Mouse (Mus musculus): ENCODE measurements around the gene Apbb1. TPM values are rescaled to one million over a fixed set of nuclear protein-coding genes. Genes with fewer than 3 reads are reported as not detected.

Apbb1 gene
- total and polyA plus RNA-seq, 2 experiments from 2014 or later: 350 to 451 TPM

GRCm38 (mm10) chr7:105616561-105616960 lies 35.1 kb upstream of the Apbb1 start:
- H3K9me3 ChIP-seq (ENCODE audit: low read length): no peaks in the 10 kb centered on the region
- no peak overlapping the region for H3K9ac ChIP-seq
- peaks cover 98% of the 10 kb centered on the region for H3K36me3 ChIP-seq (ENCODE audit: insufficient read depth)
- no peak overlapping the region for H3K4me3 ChIP-seq (ENCODE audit: low read depth, low read length)
- no peaks in the 10 kb centered on the region for H3K27me3 ChIP-seq (ENCODE audit: insufficient read depth, low read length)
- no peak overlapping the region for H3K27ac ChIP-seq (ENCODE audit: low read depth, low read length)
- H3K4me1 ChIP-seq (ENCODE audit: insufficient read depth): no peaks in the 10 kb centered on the region
- no peak for TF ChIP-seq CTCF (IDR thresholded peaks at IDR 0.05; ENCODE audit: low read depth)
- DNase-seq: no peak
- no peak overlapping the region for H3K4me2 ChIP-seq (ENCODE audit: low read depth)
- 91% methylated on average over 6 of the region's 6 CpGs for WGBS
- ATAC-seq: no peak

GRCm38 (mm10) chr7:105615720-105616119 lies 34.3 kb upstream of the Apbb1 start:
- Histone ChIP-seq H3K4me1 (ENCODE audit: insufficient read depth) (no peaks in the 10 kb centered on the region), H3K27ac (ENCODE audit: low read depth, low read length) (no peak overlapping the region), H3K9ac (no peak overlapping the region), H3K27me3 (ENCODE audit: insufficient read depth, low read length) (no peaks in the 10 kb centered on the region), H3K4me2 (ENCODE audit: low read depth) (no peak overlapping the region), H3K9me3 (ENCODE audit: low read length) (no peaks in the 10 kb centered on the region), H3K36me3 (ENCODE audit: insufficient read depth) (peaks cover 98% of the 10 kb centered on the region), H3K4me3 (ENCODE audit: low read depth, low read length) (no peak overlapping the region)
- no peak for TF ChIP-seq CTCF (IDR thresholded peaks at IDR 0.05; ENCODE audit: low read depth)
- 82% methylated on average over 1 of the region's 1 CpGs for WGBS
- DNase-seq (no peak), ATAC-seq (no peak)

- H3K27ac ChIP-seq (ENCODE audit: low read depth, low read length): no peak overlapping the region
- ATAC-seq: no peak
- no peak overlapping the region for H3K4me3 ChIP-seq (ENCODE audit: low read depth, low read length)
- WGBS: 93% methylated on average over 1 of the region's 1 CpGs
- H3K36me3 ChIP-seq (ENCODE audit: insufficient read depth): peaks cover 97% of the 10 kb centered on the region
- no peak for DNase-seq
- no peak for TF ChIP-seq CTCF (IDR thresholded peaks at IDR 0.05; ENCODE audit: low read depth)
- no peaks in the 10 kb centered on the region for H3K9me3 ChIP-seq (ENCODE audit: low read length)
- H3K27me3 ChIP-seq (ENCODE audit: insufficient read depth, low read length): no peaks in the 10 kb centered on the region
- H3K4me1 ChIP-seq (ENCODE audit: insufficient read depth): no peaks in the 10 kb centered on the region
- no peak overlapping the region for H3K9ac ChIP-seq
- H3K4me2 ChIP-seq (ENCODE audit: low read depth): no peak overlapping the region
These were observed 32.9 kb upstream of the Apbb1 start for GRCm38 (mm10) chr7:105614400-105614799.

- no peak overlapping the region for H3K4me2 ChIP-seq (ENCODE audit: low read depth)
- no peaks in the 10 kb centered on the region for H3K27me3 ChIP-seq (ENCODE audit: insufficient read depth, low read length)
- no peak for TF ChIP-seq CTCF (IDR thresholded peaks at IDR 0.05; ENCODE audit: low read depth)
- H3K36me3 ChIP-seq (ENCODE audit: insufficient read depth): peaks cover 74% of the 10 kb centered on the region
- no peak for ATAC-seq
- no peak overlapping the region for H3K9ac ChIP-seq
- H3K4me3 ChIP-seq (ENCODE audit: low read depth, low read length): no peak overlapping the region
- H3K27ac ChIP-seq (ENCODE audit: low read depth, low read length): no peak overlapping the region
- H3K4me1 ChIP-seq (ENCODE audit: insufficient read depth): no peaks in the 10 kb centered on the region
- DNase-seq: no peak
- 82% methylated on average over 1 of the region's 1 CpGs for WGBS
- no peaks in the 10 kb centered on the region for H3K9me3 ChIP-seq (ENCODE audit: low read length)
These were observed 30.3 kb upstream of the Apbb1 start for GRCm38 (mm10) chr7:105611767-105612166.

GRCm38 (mm10) chr7:105608467-105608866 lies 27.0 kb upstream of the Apbb1 start:
- DNase-seq (no peak), ATAC-seq (no peak)
- TF ChIP-seq CTCF (IDR thresholded peaks at IDR 0.05; ENCODE audit: low read depth): no peak
- Histone ChIP-seq H3K36me3 (ENCODE audit: insufficient read depth) (peaks cover 43% of the 10 kb centered on the region), H3K9ac (no peak overlapping the region), H3K27me3 (ENCODE audit: insufficient read depth, low read length) (no peaks in the 10 kb centered on the region), H3K4me2 (ENCODE audit: low read depth) (no peak overlapping the region), H3K4me1 (ENCODE audit: insufficient read depth) (no peaks in the 10 kb centered on the region), H3K27ac (ENCODE audit: low read depth, low read length) (no peak overlapping the region), H3K4me3 (ENCODE audit: low read depth, low read length) (no peak overlapping the region), H3K9me3 (ENCODE audit: low read length) (no peaks in the 10 kb centered on the region)
- WGBS: 90% methylated on average over 3 of the region's 3 CpGs

GRCm38 (mm10) chr7:105602860-105603623 lies 21.6 kb upstream of the Apbb1 start:
- Histone ChIP-seq H3K9me3 (ENCODE audit: low read length) (no peaks in the 10 kb centered on the region), H3K4me3 (ENCODE audit: low read depth, low read length) (no peak overlapping the region), H3K9ac (no peak overlapping the region), H3K36me3 (ENCODE audit: insufficient read depth) (no peaks in the 10 kb centered on the region), H3K4me1 (ENCODE audit: insufficient read depth) (no peaks in the 10 kb centered on the region), H3K27me3 (ENCODE audit: insufficient read depth, low read length) (no peaks in the 10 kb centered on the region), H3K27ac (ENCODE audit: low read depth, low read length) (no peak overlapping the region), H3K4me2 (ENCODE audit: low read depth) (no peak overlapping the region)
- DNase-seq (peak; percentile 26), ATAC-seq (no peak; the same call in 1 of the 2 replicates)
- peak; percentile 71 for TF ChIP-seq CTCF (IDR thresholded peaks at IDR 0.05; ENCODE audit: low read depth)
- WGBS: 38% methylated on average over 9 of the region's 9 CpGs

GRCm38 (mm10) chr7:105590097-105590496 lies 8.6 kb upstream of the Apbb1 start:
- Histone ChIP-seq H3K9me3 (ENCODE audit: low read length) (no peaks in the 10 kb centered on the region), H3K36me3 (ENCODE audit: insufficient read depth) (no peaks in the 10 kb centered on the region), H3K27ac (ENCODE audit: low read depth, low read length) (no peak overlapping the region), H3K4me2 (ENCODE audit: low read depth) (no peak overlapping the region), H3K27me3 (ENCODE audit: insufficient read depth, low read length) (no peaks in the 10 kb centered on the region), H3K4me3 (ENCODE audit: low read depth, low read length) (no peak overlapping the region), H3K9ac (no peak overlapping the region), H3K4me1 (ENCODE audit: insufficient read depth) (no peaks in the 10 kb centered on the region)
- TF ChIP-seq CTCF (IDR thresholded peaks at IDR 0.05; ENCODE audit: low read depth): no peak
- ATAC-seq (no peak), DNase-seq (no peak)
- WGBS: 22% methylated on average over 7 of the region's 7 CpGs

Data from forebrain, postnatal 0 days (tissue).